Mouse (Mus musculus) heart, adult 11 months (tissue): ENCODE measurements around the gene Cachd1.

Experiments used
- DNase-seq: peaks from one replicate; pipeline ENCODE4 v3.0.0; 2022

The Cachd1 gene

GRCm38 (mm10) chr4:101076425-101076824 lies 299.9 kb downstream of the Cachd1 start:
- no peak for DNase-seq
